Mouse (Mus musculus): ENCODE results near the gene Eps15l1. TPM values are rescaled to one million over a fixed set of nuclear protein-coding genes. Genes with fewer than 3 reads are reported as not detected.

The Eps15l1 gene
- polyA plus RNA-seq, 1 experiment = 91.4 TPM

GRCm38 (mm10) chr8:72295679-72296078 is 125.6 kb downstream of the Eps15l1 start:
- TF ChIP-seq POLR2A (IDR thresholded peaks at IDR 0.05; ENCODE audit: control insufficient read depth, extremely low read depth, insufficient read depth, low read length, poor library complexity) = 0 out of 2 replicates have a peak, but pooled peaks have one; percentile 37
- TF ChIP-seq CTCF (IDR thresholded peaks at IDR 0.05; ENCODE audit: borderline replicate concordance, control insufficient read depth, extremely low read depth, insufficient read depth, low read length, poor library complexity) = no peak
- 1% methylated on average over 8 of the region's 8 CpGs for WGBS
- Histone ChIP-seq H3K36me3 (ENCODE audit: control insufficient read depth, insufficient read depth, low read length) (no peaks in the 10 kb centered on the region), H3K4me1 (replicated peaks; ENCODE audit: control insufficient read depth, insufficient read depth, low read length) (peaks cover 14% of the 10 kb centered on the region), H3K27me3 (ENCODE audit: control insufficient read depth, insufficient read depth, low read length) (no peaks in the 10 kb centered on the region), H3K27ac (ENCODE audit: control insufficient read depth, insufficient read depth, low read length) (peak overlapping the region; percentile 76; the same call in 1 of the 2 replicates), H3K4me3 (ENCODE audit: control insufficient read depth, insufficient read depth, low read length) (no peak overlapping the region)
- peak; percentile 54 for DNase-seq

DNA sequence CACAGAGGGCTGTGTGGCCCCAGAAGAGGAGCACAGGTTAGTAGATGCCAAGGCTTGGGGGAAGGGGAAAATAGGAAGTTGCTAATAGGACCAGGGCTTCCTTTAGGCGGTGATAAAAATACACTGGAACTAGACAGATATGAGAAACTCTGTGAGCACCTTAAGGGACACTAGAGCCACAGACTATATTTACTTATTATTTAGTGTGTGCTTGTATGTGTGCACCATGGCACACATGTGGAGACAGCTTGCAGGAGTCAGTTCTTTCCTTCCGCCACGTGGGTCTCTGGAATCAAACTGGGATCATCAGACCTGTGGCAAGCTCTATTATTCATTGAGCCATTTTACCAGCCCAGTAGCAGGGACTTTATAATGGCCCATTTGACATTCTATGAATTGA is 126.1 kb downstream of the Eps15l1 start:
- no peaks in the 10 kb centered on the region for H3K27me3 ChIP-seq (ENCODE audit: control insufficient read depth, insufficient read depth, low read length)
- H3K4me1 ChIP-seq (replicated peaks; ENCODE audit: control insufficient read depth, insufficient read depth, low read length) = peaks cover 14% of the 10 kb centered on the region
- no peaks in the 10 kb centered on the region for H3K36me3 ChIP-seq (ENCODE audit: control insufficient read depth, insufficient read depth, low read length)
- no peak overlapping the region for H3K4me3 ChIP-seq (ENCODE audit: control insufficient read depth, insufficient read depth, low read length)
- DNase-seq = no peak
- 64% methylated on average over 3 of the region's 3 CpGs for WGBS
- H3K27ac ChIP-seq (ENCODE audit: control insufficient read depth, insufficient read depth, low read length) = no peak overlapping the region
- TF ChIP-seq CTCF (IDR thresholded peaks at IDR 0.05; ENCODE audit: borderline replicate concordance, control insufficient read depth, extremely low read depth, insufficient read depth, low read length, poor library complexity) = no peak
- TF ChIP-seq POLR2A (IDR thresholded peaks at IDR 0.05; ENCODE audit: control insufficient read depth, extremely low read depth, insufficient read depth, low read length, poor library complexity) = no peak

GRCm38 (mm10) chr8:72293309-72293708 is 128.0 kb downstream of the Eps15l1 start:
- Histone ChIP-seq H3K4me3 (ENCODE audit: control insufficient read depth, insufficient read depth, low read length) (no peak overlapping the region), H3K27me3 (ENCODE audit: control insufficient read depth, insufficient read depth, low read length) (no peaks in the 10 kb centered on the region), H3K36me3 (ENCODE audit: control insufficient read depth, insufficient read depth, low read length) (no peaks in the 10 kb centered on the region), H3K27ac (ENCODE audit: control insufficient read depth, insufficient read depth, low read length) (no peak overlapping the region), H3K4me1 (replicated peaks; ENCODE audit: control insufficient read depth, insufficient read depth, low read length) (peaks cover 14% of the 10 kb centered on the region)
- TF ChIP-seq POLR2A (IDR thresholded peaks at IDR 0.05; ENCODE audit: control insufficient read depth, extremely low read depth, insufficient read depth, low read length, poor library complexity) = no peak
- TF ChIP-seq CTCF (IDR thresholded peaks at IDR 0.05; ENCODE audit: borderline replicate concordance, control insufficient read depth, extremely low read depth, insufficient read depth, low read length, poor library complexity) = no peak
- no peak for DNase-seq

DNA sequence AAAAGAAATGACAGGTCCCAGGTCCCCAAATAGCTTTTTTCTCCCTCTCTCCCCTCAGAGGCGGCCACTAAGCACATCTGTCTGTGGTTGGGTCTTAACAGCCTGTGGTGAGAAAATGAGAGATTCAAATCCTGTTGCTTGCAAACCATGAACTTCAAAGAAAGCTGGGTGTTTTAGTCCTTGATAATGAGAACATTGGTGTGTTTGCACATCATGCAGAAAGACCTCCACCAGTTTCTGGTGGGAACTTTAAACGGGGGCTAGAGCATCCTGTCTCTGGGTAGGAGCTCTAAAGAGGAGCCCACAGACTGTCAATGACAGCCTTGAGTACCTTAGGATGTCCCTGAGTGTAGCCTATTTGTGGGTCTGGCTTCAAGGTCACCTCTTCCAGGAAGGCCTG is 130.2 kb downstream of the Eps15l1 start:
- 17% methylated on average over 2 of the region's 2 CpGs for WGBS
- Histone ChIP-seq H3K4me1 (replicated peaks; ENCODE audit: control insufficient read depth, insufficient read depth, low read length) (peaks cover 14% of the 10 kb centered on the region), H3K4me3 (ENCODE audit: control insufficient read depth, insufficient read depth, low read length) (no peak overlapping the region), H3K36me3 (ENCODE audit: control insufficient read depth, insufficient read depth, low read length) (no peaks in the 10 kb centered on the region), H3K27me3 (ENCODE audit: control insufficient read depth, insufficient read depth, low read length) (no peaks in the 10 kb centered on the region), H3K27ac (ENCODE audit: control insufficient read depth, insufficient read depth, low read length) (no peak overlapping the region)
- TF ChIP-seq POLR2A (IDR thresholded peaks at IDR 0.05; ENCODE audit: control insufficient read depth, extremely low read depth, insufficient read depth, low read length, poor library complexity) (no peak), CTCF (IDR thresholded peaks at IDR 0.05; ENCODE audit: borderline replicate concordance, control insufficient read depth, extremely low read depth, insufficient read depth, low read length, poor library complexity) (no peak)
- DNase-seq = no peak

Other genes starting within 250 kb of the Eps15l1 start
- 11.9 and 13.2 TPM in 2 replicates for gene Hsh2d, start 231.8 kb downstream of the Eps15l1 start, polyA plus RNA-seq (2012; rRNA removed)
- gene Cib3, start 208.6 kb downstream of the Eps15l1 start, polyA plus RNA-seq (2012; rRNA removed) = 0.77 and 0.78 TPM in 2 replicates
- not detected in 2 replicates for gene Gm11034, start 207.8 kb downstream of the Eps15l1 start, polyA plus RNA-seq (2012; rRNA removed)
- gene Fam32a, start 201.7 kb downstream of the Eps15l1 start, polyA plus RNA-seq (2012; rRNA removed) = 52.1 and 62.5 TPM in 2 replicates
- 167 and 183 TPM in 2 replicates for gene Ap1m1, start 181.4 kb downstream of the Eps15l1 start, polyA plus RNA-seq (2012; rRNA removed)
- 13.6 and 19.8 TPM in 2 replicates for gene Gm10282, start 116.2 kb downstream of the Eps15l1 start, polyA plus RNA-seq (2012; rRNA removed)
- 62.1 and 86.9 TPM in 2 replicates for gene Klf2, start 102.4 kb downstream of the Eps15l1 start, polyA plus RNA-seq (2012; rRNA removed)
- 0.31 and 0.32 TPM in 2 replicates for gene Calr3, start 22.4 kb upstream of the Eps15l1 start, polyA plus RNA-seq (2012; rRNA removed)
- gene 1700030K09Rik, start 22.4 kb upstream of the Eps15l1 start, polyA plus RNA-seq (2012; rRNA removed) = 7.2 and 9.5 TPM in 2 replicates
- 146 and 176 TPM in 2 replicates for gene Cherp, start 53.8 kb upstream of the Eps15l1 start, polyA plus RNA-seq (2012; rRNA removed)
- gene Slc35e1, start 71.2 kb upstream of the Eps15l1 start, polyA plus RNA-seq (2012; rRNA removed) = 121 and 145 TPM in 2 replicates
- 26.3 and 32.1 TPM in 2 replicates for gene Med26, start 126.8 kb upstream of the Eps15l1 start, polyA plus RNA-seq (2012; rRNA removed)
- 66.4 and 79.2 TPM in 2 replicates for gene Smim7, start 149.6 kb upstream of the Eps15l1 start, polyA plus RNA-seq (2012; rRNA removed)
- gene Tmem38a, start 150.6 kb upstream of the Eps15l1 start, polyA plus RNA-seq (2012; rRNA removed) = 23.2 and 56.1 TPM in 2 replicates
- gene Nwd1, start 225.3 kb upstream of the Eps15l1 start, polyA plus RNA-seq (2012; rRNA removed) = 25.2 and 30.3 TPM in 2 replicates